Mouse (Mus musculus) hindbrain, embryonic 14.5 days (tissue): ENCODE measurements around the gene 0610009B22Rik. TPM values are rescaled to one million over a fixed set of nuclear protein-coding genes. Genes with fewer than 3 reads are reported as not detected.

Source experiments
- polyA plus RNA-seq: library from polyadenylated mRNA; unstranded; fragments of >200 nt; fragmentation: Nextera tagmentation; extraction: Ambion mirVana; gene quantifications from 2 replicates; pipeline ENCODE4 v1.2.1, GENCODE M21; 2014

Gene 0610009B22Rik
- polyA plus RNA-seq, 1 experiment from 2014 or later: 107 TPM

Other genes starting within 250 kb of the 0610009B22Rik start
- gene Phykpl, start 104.1 kb downstream of the 0610009B22Rik start, polyA plus RNA-seq: 7.5 and 9.8 TPM in 2 replicates
- gene Hnrnpab, start 82.0 kb downstream of the 0610009B22Rik start, polyA plus RNA-seq: 399 and 421 TPM in 2 replicates
- 103 and 118 TPM in 2 replicates for gene Nhp2, start 69.1 kb downstream of the 0610009B22Rik start, polyA plus RNA-seq
- 77.7 and 78.4 TPM in 2 replicates for gene Rmnd5b, start 53.0 kb downstream of the 0610009B22Rik start, polyA plus RNA-seq
- gene N4bp3, start 38.0 kb downstream of the 0610009B22Rik start, polyA plus RNA-seq: 19.9 and 22.4 TPM in 2 replicates
- 1.1 and 1.2 TPM in 2 replicates for gene D930048N14Rik, start 37.9 kb downstream of the 0610009B22Rik start, polyA plus RNA-seq
- gene Sec24a, start 74.8 kb upstream of the 0610009B22Rik start, polyA plus RNA-seq: 17.4 and 17.7 TPM in 2 replicates
- gene Sar1b, start 74.8 kb upstream of the 0610009B22Rik start, polyA plus RNA-seq: 225 TPM in 2 replicates
- 0.39 and 0.56 TPM in 2 replicates for gene Jade2, start 168.8 kb upstream of the 0610009B22Rik start, polyA plus RNA-seq